Mouse (Mus musculus): Measurements from ENCODE around the gene Kcnh4.

Gene Kcnh4

DNA sequence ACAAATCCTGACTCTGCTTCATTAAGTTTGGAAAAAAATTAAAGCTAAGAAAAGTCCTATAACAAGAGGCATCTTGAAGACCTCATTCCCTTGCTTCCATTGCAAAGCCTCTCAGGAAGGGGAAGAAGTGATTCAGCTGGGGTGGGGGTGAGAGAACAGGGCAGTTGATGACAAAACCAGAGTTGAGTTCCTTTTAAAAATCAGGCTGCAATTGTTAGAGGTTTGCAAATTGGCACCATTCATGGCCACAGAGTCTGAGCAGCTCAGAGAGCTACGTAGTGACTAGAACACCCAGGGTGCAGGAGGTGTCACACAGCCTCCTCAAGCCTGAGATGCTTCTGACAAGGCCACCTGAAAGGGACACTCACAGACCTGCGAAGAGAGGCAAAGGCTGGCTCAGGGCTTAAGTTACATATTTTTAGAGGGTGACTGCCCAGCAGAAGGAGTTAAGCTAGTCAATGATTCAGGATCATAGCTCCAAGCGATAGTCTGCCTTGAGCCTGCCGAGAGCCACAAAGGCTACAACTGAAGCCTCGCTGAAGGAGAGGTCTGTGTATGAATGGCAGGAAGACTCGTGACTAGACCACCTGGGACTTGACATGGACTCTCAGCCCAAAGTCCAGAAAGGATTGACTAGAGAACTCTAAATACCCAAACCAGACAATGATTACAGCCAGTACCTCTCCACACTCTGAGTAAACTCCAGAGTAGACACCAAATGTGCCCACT is 29.1 kb downstream of the Kcnh4 start:
- DNase-seq, result no peak

DNA sequence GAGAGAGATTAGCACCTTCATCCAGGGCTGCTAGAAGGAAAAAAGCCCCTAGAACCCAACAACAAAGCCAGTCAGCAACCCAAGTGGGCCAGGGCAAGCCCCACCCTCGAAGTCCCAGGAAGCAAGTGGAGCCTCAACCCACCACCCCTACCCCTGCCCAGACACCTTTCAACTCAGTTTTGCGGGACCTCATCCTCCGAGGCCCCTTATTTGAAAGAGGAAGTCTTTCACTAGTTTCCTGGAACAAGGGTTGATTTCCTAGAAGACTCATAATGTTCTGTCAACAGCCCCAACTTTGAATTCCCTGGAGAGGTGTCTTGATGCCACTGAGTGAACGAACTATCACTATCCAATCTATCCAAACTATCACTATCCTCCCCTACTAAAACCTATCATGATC is 29.8 kb downstream of the Kcnh4 start:
- DNase-seq, result no peak

DNA sequence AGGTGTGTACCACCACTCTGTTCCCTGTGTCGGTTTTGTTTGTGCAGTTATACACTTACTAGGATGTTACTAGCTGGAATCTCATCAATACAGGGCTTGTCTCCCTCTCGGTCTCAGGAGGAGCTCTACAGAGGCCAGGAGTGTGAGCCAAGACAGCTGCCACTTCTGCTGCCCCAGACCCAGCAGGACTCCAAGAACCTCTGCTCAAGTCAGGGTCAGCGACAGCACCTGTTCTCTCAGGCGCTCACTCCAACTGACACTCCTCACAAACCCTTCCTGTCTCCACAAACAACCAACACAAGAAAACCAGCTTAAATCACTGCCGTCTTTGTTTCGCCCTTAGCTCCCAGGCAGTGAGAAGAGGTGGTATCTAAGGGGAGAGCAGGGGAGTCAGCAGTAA is 31.1 kb downstream of the Kcnh4 start:
- DNase-seq, result no peak

DNA sequence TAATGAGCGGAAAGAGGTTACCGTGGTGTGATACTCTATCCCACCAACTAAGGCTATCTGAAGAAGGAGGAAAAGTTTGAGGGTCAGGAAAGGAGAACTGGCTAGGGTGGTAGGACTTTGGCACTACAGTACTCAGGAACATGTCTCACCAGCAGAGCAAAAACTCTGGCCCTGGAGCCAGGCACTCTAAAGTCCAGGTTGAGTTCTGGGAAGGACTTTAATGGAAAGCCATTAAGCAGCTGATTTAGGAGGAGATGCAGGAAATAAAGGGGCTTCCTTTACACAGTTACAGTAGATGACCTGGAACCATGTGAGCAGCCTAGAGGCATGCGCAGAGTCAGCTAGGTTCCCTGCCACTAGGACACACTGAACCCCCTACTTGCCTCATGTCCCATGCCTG is 32.5 kb downstream of the Kcnh4 start:
- no peak for DNase-seq

DNA sequence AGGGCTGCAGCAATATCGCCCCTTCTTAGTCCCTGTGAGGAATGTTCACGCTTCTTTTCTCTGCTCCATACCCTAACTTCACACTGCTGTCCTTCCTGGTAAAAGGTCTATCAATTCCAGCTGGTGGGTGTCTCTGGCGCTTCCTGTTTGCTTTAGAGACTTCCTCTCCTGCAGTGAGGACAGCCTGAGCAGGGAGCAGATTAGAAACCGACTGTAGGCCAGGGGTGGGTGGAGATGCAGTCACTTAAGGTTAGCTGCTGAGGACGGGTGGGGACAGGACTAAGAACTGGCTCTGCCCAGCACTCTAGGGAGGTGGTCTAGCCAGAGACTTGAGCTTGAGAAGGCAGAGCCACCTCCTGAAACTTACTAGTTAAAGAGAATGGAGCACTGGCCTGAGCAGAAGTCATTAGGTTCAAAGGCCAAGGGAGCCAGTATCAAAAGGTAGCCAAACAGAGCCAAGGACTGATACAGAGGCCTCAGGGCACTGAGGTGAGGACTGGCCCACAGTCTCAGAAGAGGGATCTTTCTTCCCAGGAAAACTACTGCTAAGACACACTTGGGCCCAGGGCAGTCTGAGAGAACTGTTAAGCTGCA is 34.7 kb downstream of the Kcnh4 start:
- no peak for DNase-seq

DNA sequence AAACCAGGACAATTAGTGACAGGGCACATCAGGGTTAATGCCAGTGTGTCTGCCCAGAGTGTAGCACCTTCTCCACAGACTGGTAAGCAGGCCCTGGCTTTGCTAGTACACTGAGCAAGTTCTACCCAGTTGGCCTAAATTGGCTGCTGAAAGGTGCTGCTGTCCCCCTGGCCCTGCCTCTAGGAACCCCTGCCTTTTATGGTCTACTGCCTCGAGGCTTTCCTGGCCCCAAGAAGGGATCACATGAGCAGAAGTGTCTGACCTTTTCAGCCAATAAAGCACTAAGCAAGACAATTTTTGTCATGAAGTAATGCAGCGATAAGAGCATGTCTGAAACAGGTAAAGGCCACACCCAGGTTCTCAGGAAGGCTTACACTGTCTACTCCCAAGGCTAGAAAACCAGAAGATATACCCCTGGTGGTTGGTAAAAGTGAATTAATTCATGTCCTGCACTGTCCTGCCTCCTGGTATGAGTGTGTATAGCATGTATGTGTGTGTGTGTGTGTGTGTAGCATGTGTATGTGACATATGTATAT is 37.2 kb downstream of the Kcnh4 start:
- no peak for DNase-seq

DNA sequence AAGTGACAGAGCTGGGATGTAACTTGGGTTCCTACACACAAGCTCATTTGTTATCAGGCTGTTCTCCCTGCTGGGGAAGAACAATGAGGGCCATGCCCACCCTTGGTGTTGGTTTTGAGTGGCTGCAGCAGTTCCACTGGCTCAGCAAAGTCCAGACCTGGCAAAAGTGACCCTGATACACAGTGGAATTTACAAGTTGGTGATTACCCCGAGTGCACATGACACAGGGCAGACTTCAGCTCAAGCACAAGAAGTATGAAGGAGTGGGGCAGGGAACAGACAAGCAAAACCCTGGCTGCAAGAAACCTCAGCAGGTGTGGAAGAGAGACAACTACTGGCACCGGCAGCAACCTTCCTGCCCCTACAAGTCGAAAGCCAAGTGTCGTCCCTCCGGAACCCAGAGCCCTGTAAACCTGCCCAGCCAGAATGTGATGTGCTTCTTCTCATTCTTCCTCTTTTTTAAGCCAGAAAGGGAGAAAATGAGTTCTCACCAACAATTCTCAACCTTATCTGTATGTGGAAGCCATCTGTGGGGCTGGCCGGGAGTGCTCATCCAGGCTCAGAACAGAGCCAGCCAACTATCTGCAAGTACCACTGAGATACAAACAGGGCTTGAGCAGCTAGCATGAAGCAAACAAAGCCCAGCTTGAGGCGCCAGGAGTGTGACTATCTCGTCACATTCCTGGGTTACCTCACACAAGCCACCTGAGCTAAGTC is 37.8 kb downstream of the Kcnh4 start:
- DNase-seq, result no peak

DNA sequence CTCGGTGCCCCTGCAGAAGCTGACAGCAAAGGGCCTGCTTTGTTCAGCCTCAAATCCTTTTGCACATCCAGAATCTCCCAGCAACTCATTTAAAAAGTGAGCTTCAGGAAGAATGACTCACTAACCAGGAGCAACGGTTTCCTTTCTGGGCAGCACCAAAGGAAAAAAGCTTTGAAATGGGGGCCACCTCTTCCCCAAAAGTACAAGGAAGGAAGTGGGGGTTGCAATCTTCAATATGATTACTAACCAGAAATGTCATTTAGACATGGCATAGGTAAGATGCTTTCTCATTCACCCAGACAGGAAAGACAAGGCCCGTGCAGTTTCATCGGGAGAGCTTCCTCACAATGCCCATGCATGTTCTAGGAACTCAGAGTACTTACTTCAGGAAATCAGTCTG is 38.5 kb downstream of the Kcnh4 start:
- no peak for DNase-seq

DNA sequence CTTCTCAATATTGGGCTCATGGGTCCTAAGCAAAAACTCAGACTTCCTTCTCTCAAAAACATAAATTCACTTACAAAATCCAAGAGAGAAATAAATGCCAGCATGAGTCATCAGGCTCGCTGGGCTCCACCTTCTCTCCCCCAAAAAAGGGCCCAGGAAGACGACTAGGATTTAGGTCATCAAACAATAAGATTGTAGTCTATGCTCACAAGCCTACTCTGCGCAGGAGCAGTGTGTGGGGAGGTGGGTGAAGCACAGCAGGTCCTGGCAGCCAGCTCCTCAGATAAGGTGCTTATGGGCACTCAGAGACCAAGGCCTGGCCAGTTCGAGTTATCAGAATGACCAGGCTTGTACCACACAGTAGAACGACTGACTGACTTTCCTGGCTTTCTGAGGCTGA is 39.4 kb downstream of the Kcnh4 start:
- DNase-seq, result no peak

DNA sequence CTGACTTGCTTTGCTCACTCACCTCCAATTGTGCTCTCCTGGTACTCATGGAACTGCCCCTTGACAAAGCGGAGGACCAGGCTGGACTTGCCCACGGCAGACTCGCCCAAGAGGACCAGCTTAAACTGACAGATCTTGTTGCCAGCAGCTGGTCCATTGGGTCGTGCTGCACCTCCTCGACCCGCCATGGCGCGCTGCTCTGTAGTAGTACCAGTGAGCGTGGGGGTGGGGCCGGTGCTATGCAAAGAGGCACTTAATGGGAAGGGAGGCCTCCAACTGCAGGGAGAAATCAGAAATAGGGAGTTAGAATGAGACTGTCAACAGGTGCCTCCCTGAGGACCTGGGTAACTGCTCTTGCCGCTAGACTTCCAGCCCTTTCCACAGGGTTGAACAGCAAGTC is 39.8 kb downstream of the Kcnh4 start:
- no peak for DNase-seq

DNA sequence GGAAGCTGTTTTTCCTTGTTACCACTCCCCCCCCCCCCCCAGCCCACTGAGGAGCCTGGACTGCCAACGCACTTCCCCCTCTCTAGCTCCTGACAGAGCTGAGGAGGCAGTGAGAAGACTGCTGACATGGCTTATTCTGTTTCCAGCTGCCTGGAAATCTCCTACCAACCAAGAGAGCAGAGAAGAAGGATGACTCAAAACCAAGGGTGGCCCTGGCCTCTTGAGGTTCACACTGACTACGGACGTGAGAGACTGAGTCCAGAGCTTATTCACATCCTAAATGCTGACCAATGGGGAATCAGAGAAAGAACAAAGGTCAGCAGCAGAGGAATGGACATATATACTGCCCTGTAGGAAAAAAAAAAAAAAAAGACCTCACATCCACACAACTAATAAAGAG is 40.4 kb downstream of the Kcnh4 start:
- no peak for DNase-seq

DNA sequence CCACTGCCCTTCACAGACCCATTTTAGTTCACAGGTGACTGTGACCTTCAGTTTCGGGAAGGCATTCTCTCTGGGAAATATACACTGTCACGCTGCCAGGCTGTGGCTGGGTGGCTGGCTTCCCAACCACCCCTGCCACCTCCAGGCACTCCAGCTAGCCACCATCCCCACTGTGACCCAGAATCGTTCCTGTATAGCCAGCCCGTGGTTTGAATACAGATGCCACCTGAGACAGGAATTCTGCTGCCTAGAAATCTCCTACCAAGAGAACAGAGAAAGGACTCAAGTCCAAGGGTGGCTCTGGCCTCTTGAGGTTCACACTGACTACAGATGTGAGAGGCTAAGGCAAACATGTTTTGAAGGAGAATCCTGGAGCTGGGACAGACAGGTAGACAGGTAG is 40.9 kb downstream of the Kcnh4 start:
- DNase-seq, result no peak

DNA sequence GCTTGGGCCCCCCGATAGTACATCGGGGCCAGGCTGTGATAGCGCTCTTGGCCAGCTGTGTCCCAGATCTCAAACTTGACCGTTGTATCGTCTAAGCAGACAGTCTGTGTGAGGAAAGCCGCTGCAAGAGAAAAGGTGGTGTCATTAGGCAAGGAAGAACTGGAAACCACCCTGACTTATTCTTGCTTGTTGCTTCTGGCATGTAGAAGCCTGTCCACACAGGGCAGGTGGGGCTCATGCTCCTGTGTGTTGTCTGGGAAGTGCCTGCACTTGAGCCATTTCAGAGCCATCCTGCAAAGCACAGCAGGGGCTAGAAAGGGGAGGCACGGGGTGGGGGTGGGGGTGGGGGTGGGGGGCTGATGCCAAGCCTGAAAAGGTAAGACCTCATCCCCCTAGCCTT is 41.3 kb downstream of the Kcnh4 start:
- DNase-seq, result no peak

DNA sequence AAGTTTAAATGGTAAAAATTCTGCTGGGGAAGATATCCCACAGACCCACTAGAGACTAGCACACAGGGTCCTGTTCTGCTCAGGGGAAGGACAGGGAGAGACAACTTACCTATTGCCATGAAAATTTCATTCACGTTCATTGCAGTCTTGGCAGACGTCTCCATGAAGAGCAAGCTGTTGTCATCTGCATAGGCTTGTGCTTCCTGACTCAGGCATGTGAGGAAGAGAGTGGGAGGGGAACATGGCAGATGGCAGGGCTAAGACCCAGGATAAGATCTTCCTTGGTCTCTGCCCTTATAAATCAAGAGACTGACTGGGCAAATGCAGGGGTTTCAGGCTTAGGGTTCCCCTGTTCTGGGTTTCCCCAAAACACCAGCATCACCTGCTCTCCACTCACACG is 43.1 kb downstream of the Kcnh4 start:
- DNase-seq, result no peak

DNA sequence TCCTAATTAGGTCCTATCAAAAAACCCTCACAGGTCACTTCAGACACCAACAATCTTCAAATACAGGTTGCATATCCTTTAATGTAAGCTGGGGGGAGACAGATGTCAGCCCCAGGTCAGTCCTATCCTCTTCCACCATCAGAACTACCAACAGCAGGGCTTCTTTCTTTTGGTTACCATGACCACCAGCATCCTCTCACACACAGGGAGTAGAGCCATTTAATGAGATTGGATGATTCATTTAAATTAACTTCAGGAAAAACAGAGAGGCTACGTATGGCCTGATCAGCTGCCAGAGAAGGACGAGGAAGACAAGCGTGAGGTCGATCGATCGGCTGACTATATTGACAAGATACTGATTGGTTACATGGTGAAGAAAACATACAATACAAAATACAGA is 44.8 kb downstream of the Kcnh4 start:
- no peak for DNase-seq

DNA sequence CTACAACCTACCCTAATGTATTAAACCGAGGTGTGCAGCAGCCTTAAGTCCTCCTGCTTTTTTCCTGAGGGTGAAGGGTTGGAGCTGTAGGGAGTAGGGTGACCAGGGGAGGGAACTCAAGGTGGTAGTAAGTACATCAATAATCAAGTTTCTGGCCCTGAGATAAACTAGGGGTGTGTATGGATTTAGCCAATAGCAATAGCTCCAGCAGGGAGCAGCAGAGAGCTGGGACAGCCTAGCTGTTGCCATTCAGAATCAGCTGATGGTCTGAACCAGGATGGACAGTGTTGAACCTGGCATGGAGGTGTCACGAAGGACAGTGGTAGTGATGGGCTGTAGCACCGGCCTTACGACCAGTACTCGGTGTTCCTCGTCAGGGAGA is 45.2 kb downstream of the Kcnh4 start:
- peak; percentile 92 to 96 for DNase-seq

DNA sequence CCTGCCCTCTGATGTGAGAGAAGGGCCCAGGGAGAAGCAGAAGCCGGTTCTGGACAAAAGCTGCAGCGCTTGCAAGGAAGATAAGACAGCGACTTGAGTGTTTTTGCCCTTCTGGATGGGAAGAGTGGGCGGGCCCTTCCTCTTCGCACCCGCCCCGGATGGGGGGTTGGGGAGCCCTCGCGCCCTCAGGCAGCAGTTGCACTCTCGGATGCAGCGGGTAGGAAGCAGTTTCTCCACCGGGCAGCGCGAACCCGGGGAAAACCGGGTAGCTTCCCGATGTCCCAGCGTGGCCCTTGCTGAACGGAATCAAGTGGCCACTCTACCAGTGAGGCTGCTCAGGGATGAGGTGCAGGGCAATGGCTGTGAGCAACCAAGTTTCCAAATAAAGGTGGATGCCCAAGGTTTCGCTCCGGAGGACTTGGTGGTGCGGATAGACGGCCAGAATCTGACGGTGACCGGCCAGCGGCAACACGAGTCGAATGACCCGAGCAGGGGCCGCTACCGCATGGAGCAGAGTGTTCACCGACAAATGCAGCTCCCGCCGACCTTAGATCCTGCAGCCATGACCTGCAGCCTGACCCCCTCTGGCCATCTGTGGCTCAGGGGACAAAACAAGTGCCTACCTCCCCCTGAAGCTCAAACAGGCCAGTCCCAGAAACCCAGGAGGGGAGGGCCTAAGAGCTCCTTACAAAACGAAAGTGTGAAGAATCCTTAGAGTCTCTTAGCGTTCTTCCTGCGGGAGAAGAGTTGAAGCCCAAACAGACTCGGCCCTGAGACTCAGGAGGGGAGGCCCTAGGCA is 45.8 kb downstream of the Kcnh4 start, which contains the start of gene Hspb9:
Gene Hspb9 (plus strand): TSS at position 116 of the 799 bp plus-strand sequence.
- DNase-seq, result no peak

DNA sequence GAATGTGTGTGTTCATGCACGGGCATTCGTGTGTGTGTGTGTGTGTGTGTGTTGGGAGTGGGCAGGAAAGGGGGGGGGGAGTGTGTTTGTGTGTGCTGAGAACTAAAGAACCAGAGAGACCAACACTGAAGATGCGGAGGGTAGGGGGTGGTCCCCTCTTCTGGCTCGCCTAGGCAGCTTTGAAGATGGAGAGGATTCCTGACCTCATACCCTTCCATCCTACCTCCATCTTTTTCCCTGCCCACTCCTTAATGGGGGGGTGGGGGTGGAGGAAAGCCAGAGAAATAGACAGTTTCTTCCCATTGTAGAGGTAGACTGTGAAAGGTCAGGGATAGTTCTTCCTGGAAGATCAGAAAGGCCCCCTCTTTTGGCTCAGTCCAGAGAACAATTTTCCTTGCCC is 46.6 kb downstream of the Kcnh4 start:
- no peak for DNase-seq

DNA sequence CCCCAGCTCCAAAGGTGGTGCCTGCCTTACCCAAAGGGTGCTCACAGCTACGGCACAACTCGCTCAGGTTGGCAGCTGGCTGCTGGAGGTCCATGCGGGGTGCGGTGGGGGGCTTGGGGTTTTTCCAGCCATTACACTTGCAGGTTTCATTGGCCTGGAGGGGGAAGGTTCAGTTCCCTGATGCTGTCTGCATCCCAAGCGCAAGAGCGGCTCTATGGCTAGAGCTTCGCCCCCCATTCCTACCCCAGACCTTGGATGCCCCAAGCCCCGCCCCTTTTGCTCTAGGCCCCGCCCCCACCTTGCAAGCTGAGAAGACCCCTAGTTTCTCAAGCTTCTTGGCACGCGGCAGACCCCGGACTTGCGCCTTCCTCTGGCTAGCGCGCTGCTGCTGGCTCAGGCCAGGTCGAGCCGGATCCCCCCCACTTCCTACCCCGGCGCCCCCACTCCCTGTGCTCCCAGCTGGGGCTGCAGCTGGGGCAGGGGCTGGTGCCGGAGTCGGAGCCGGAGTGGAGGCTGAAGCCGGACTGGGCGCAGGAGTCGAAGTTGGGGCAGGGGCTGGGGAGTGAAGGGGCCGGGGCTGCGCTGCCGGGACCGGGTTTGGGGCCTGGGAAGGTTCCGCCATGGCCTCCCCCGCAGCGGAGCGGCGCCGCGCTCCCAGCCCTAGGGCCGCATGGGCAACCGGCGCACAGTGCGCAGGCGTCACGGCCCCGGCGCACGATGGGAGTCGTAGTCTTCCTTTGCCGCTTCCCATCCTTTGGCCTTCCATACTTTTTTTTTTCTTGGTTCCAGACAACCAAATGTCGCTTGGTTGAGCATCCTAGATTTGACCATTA is 47.7 kb downstream of the Kcnh4 start, which contains the start of gene Kat2a:
Gene Kat2a (minus strand): TSS at position 683 of the 833 bp plus-strand sequence.
- DNase-seq, result peak; percentile 90 to 92

DNA sequence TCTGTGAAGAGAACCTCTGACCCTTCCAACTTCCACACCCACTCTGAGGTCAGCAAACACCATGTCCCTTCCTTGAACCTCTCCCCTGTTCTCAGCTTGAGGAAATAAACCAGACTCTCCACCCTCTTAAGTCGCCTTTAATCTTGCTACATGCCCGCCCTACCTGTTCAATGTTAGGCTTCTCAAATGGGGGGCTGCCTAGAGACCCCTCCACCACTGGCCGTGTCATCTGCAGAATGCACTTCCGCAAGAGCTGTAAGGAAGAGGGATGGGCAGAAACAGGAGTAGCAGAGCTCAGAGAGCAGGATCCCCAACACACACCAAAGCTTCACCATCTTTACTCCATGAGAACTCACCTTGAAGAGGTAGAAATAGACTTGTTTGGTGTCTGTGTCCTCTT is 48.8 kb downstream of the Kcnh4 start:
- no peak for DNase-seq

DNA sequence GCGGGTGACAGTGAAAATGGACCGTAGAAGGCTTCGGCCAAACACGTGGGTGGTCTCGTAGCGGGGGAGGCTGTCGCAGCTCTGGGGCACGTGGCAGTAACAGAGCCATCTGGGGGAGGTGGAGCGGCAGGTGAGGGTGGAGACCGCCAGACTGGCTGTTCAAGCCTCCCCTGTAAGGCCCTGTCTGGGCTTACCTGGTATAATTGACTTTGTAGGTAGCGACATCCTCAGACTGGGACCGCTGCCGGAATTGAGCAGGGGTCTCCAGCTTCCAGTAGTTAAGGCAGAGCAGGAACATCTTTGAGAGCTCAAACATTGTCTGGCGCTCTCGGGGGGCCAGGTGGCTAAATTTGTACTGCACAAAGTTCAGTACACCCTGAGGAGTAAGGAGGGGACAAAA is 49.2 kb downstream of the Kcnh4 start:
- DNase-seq, result no peak

DNA sequence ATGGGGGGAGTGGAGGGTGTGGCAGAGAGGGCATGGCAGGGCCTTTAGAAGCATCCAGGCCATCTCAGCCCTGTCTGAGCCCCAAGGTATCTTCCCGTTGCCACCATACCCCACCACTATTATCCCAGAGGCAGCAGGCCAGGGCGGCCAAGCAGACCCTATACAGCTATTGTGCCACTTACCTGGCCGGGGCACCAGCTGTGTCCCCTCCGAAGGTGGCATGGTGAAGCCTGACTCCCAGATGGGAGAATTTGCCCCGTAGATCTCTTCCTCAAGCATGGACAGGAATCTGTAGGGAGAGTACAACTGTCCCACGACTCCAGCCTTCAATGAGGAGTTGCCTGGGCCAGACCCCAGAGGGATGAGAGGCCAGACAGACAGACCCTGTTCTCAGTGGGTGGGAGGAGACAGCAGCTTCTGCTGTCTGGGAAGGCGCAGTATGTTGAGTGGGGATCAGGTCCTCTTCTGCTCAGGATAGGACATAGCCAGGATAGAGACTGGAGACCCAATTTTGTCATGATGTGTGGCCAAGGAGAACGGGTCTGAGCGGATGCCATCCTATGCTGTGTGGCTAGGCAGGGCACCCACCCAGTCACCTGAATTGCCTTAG is 50.4 kb downstream of the Kcnh4 start:
- no peak for DNase-seq
